Mouse (Mus musculus) NIH3T3 (cell line): ENCODE results near the gene Vmn1r196.
"Not testable (repeated sequence)": the region's sequence is repeated elsewhere in the genome, so short reads cannot be mapped to it uniquely, and the experiment has no call there.

Experiments
- DNase-seq: peaks from one replicate; pipeline ENCODE4 v3.0.0-alpha.2; 2012; ENCODE audit warnings: low read depth

The Vmn1r196 gene

GRCm38 (mm10) chr13:22289620-22290019, at the start of gene Vmn1r196:
Gene Vmn1r196 (plus strand): TSS chr13:22289920.
- DNase-seq = no peak

- no peak for DNase-seq
These were observed 45.8 kb upstream of the Vmn1r196 start, which contains the start of gene Vmn1r194 for GRCm38 (mm10) chr13:22243915-22244314. Gene Vmn1r194 (plus strand): TSS chr13:22244215.

- DNase-seq = not testable (repeated sequence)
These were observed 19.5 kb upstream of the Vmn1r196 start, which contains the start of gene Vmn1r195 for GRCm38 (mm10) chr13:22270222-22270621. Gene Vmn1r195 (plus strand): TSS chr13:22270522.

GRCm38 (mm10) chr13:22271721-22272120, 18.0 kb upstream of the Vmn1r196 start:
- no peak for DNase-seq

- DNase-seq = no peak
These were observed 5.1 kb upstream of the Vmn1r196 start for GRCm38 (mm10) chr13:22284578-22284977.

- not testable (repeated sequence) for DNase-seq
These were observed 18.4 kb downstream of the Vmn1r196 start for GRCm38 (mm10) chr13:22308075-22308474.

GRCm38 (mm10) chr13:22315361-22315760, 25.6 kb downstream of the Vmn1r196 start:
- no peak for DNase-seq

GRCm38 (mm10) chr13:22317366-22317765, 27.6 kb downstream of the Vmn1r196 start:
- no peak for DNase-seq

- no peak for DNase-seq
These were observed 30.4 kb downstream of the Vmn1r196 start for GRCm38 (mm10) chr13:22320091-22320490.

- no peak for DNase-seq
These were observed 34.6 kb downstream of the Vmn1r196 start, which contains the start of gene Vmn1r197 for GRCm38 (mm10) chr13:22324289-22324688. Gene Vmn1r197 (plus strand): TSS chr13:22324589.

GRCm38 (mm10) chr13:22333269-22333668, 43.5 kb downstream of the Vmn1r196 start:
- DNase-seq = no peak

- DNase-seq = no peak
These were observed 45.8 kb downstream of the Vmn1r196 start for GRCm38 (mm10) chr13:22335565-22335964.
